Mouse (Mus musculus): ENCODE measurements around the gene Ttc39b. TPM values are rescaled to one million over a fixed set of nuclear protein-coding genes. Genes with fewer than 3 reads are reported as not detected.
"Not testable (repeated sequence)": the region's sequence is repeated elsewhere in the genome, so short reads cannot be mapped to it uniquely, and the experiment has no call there.

The Ttc39b gene
- total RNA-seq, 2 experiments from 2014 or later: 65.1 to 69.9 TPM

GRCm38 (mm10) chr4:83279236-83279635, 44.8 kb downstream of the Ttc39b start:
- DNase-seq (ENCODE audit: low spot score in 2 of 2): peak; percentile 38 to 55

- no peak for DNase-seq (ENCODE audit: low spot score in 2 of 2)
Measured at GRCm38 (mm10) chr4:83274241-83274640, 49.8 kb downstream of the Ttc39b start.

GRCm38 (mm10) chr4:83273616-83274050, 50.4 kb downstream of the Ttc39b start:
- no peak for DNase-seq (ENCODE audit: low spot score in 2 of 2)

GRCm38 (mm10) chr4:83272917-83273615, 51.0 kb downstream of the Ttc39b start:
- no peak for DNase-seq (ENCODE audit: low spot score in 2 of 2)

DNA sequence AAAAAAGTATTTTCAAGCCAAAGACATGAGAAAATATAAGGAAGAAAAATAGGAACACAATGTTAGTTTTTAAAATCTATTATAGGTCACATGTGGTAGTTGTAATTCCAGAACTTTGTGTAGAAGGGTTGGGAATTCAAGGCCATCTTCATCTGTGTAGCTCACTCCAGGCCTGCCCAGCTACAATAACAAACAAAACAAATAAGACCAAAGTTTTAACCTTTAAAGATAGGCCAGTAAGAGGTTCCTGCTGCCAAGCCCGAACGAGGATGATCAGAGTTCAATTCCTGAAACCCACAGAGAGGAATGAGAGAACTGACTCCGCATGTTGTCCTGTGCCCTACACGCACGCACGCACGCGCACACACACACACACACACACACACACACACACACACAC, 53.6 kb downstream of the Ttc39b start:
- no peak for DNase-seq (ENCODE audit: low spot score in 2 of 2)

- DNase-seq (ENCODE audit: low spot score in 2 of 2): no peak
Measured at GRCm38 (mm10) chr4:83269614-83270013, 54.4 kb downstream of the Ttc39b start.

GRCm38 (mm10) chr4:83265926-83266692, 57.9 kb downstream of the Ttc39b start:
- no peak for DNase-seq (ENCODE audit: low spot score in 2 of 2)

GRCm38 (mm10) chr4:83264832-83265231, 59.2 kb downstream of the Ttc39b start:
- no peak for DNase-seq (ENCODE audit: low spot score in 2 of 2)

GRCm38 (mm10) chr4:83261998-83262397, 62.1 kb downstream of the Ttc39b start:
- DNase-seq (ENCODE audit: low spot score in 2 of 2): peak in 1 of 2 experiments; percentile 53

- DNase-seq (ENCODE audit: low spot score in 2 of 2): no peak
Measured at GRCm38 (mm10) chr4:83259690-83260089, 64.4 kb downstream of the Ttc39b start.

DNA sequence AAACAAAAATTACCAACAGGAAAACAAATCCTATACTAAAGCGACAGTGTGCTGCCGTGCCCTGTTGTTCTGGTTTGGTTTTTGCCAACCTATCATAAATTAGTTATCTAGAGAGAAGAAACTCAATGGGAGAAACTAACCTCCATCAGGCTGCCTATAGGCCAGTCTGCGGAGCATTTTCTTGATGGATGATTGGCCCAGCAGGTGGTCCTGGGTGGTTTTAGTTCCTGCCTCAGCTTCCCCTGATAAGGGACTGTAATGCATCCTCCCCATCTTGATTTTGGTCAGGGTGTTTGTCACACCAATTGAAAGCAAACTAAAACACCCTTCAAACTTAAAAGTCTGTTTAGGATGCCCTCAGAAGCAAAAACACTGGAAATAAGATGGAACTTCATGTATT, 65.8 kb downstream of the Ttc39b start:
- DNase-seq (ENCODE audit: low spot score in 2 of 2): no peak

- DNase-seq (ENCODE audit: low spot score in 2 of 2): no peak
Measured at GRCm38 (mm10) chr4:83257279-83258260, 66.5 kb downstream of the Ttc39b start.

DNA sequence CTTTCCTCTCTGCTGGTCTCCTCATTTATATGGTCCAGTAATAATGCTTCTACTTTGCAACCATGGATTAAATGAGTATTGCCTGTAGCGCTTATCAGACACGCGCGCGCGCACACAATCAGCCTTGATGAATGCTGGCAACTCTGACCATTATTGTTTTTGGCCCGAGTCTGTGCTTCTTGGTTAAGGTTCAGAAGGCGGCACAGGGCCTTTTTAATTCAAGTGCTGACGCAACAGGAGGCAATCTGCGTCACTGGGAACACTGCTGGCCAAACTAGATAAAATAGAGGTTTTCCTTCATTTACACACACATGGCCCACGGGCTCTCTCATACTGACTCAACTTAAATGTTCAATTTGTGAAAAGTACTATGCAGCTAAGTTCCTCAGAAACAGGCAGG, 67.3 kb downstream of the Ttc39b start:
- DNase-seq (ENCODE audit: low spot score in 2 of 2): no peak

DNA sequence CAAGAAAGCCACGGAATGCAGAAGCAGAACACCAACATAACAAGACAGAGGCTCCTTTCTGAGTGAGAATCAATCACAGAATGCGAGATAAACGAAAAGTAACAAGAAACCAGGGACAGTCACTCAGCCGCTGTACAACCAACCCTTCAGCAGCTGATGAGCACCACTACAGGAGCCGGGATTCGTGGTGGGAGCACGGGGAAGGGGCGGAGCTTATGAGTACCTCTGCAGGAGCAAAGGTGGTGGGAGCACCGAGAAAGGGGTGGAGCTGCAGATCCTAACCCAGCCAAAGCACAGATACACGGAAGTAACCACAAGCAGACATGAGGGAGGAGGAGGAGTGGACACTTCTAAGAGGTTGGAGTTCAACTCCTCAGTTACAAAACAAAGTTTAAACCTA, 69.1 kb downstream of the Ttc39b start:
- DNase-seq (ENCODE audit: low spot score in 2 of 2): no peak

- no peak for DNase-seq (ENCODE audit: low spot score in 2 of 2)
Measured at GRCm38 (mm10) chr4:83253679-83254078, 70.4 kb downstream of the Ttc39b start.

DNA sequence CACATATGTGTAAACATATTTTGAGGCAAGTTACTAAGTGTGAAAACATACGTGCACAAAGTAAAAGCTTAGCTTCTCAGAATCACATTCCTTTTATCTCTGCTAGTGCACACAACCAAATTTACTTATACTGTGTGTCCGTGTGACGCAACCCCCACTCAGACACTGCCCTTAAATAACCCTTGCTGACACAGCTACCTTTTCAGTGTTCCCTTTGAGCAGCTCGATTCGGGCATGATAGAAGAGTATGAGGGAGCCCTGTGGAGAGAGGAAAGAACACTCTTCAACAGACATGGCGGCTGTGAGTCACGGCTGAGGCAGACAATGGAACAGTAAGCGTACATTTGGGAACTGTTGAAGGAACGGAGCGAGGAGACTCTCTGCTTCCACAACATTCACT, 80.3 kb downstream of the Ttc39b start:
- no peak for DNase-seq (ENCODE audit: low spot score in 2 of 2)

DNA sequence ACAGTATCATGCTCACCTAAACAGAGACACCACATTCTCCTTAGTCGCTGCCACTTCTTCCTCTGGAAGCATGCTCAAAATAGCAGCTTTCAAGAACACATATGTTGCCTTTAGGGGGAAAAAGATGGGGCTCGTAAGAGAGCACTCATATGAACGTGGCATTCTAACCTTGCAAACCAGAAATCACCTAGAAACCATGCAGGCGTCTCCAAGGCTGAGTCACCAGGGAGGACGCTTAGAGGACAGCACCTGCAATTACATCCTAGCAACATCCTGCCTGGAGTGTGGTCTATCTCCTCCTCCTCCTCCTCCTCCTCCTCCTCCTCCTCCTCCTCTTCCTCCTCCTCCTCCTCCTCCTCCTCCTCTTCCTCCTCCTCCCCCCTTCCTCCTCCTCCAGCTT, 82.4 kb downstream of the Ttc39b start:
- no peak for DNase-seq (ENCODE audit: low spot score in 2 of 2)

DNA sequence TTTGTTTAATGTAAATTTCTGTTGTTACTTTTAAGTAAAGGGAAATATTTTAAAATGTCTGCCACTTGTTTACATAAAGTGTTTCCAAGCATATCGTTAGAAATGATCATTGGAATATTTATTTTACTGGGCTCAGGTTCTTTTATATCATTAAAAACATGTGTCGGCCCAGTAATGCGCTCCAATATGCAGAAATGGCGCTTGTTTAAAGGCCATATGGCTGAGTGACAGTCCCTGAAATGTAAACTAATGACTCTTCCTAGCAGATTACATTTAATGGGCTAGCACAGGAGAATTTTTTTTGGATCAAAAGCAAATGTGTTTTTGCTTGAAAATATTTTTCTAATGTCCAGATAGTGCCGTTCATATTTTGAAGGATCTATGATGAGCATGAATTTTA, 86.4 kb downstream of the Ttc39b start:
- DNase-seq (ENCODE audit: low spot score in 2 of 2): no peak

- DNase-seq (ENCODE audit: low spot score in 2 of 2): not testable (repeated sequence)
Measured at GRCm38 (mm10) chr4:83235304-83235703, 88.8 kb downstream of the Ttc39b start.

DNA sequence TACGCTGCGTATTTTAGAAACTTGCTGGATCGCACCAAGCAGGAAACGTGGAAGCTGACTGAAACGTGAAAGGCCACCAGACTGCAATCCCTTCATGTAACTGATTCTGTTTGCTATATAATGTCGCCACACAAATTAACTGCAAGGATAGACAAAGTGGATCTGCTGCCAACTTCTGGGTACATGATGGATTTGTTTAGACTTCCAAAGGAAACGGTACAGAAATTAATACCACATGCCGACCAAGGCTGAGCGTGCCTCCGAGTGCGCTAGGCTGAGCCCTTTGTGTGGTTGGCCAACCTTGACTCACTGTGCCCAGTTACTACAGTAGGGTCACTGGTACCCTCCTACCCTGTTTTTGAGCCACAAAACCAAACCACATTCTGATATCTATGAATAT, 89.3 kb downstream of the Ttc39b start:
- no peak for DNase-seq (ENCODE audit: low spot score in 2 of 2)

- no peak for DNase-seq (ENCODE audit: low spot score in 2 of 2)
Measured at GRCm38 (mm10) chr4:83234132-83234531, 89.9 kb downstream of the Ttc39b start.

All from left cerebral cortex, adult 18-20 months (tissue).